Mouse (Mus musculus) kidney, embryonic 16.5 days (tissue): Measurements from ENCODE around the gene Hlf. TPM values are rescaled to one million over a fixed set of nuclear protein-coding genes. Genes with fewer than 3 reads are reported as not detected.
A peak's percentile ranks its signal among the peaks of the same experiment; 100 is the strongest.

ENCODE experiments used
- ATAC-seq: fragments of 200-750 bp; cut with Nextera tagmentation; 2 replicates; pipeline ENCODE4 v1.8.0; 2017; ENCODE audit warnings: moderate TSS enrichment; ENCODE audit not compliant: low FRiP score, low TSS enrichment
- H3K27ac ChIP-seq: fragments of 300-500 bp; sonication (generic); 2 replicates; pipeline ENCODE4 v1.5.1; 2014; ENCODE audit warnings: low read length
- H3K27me3 ChIP-seq: fragments of 300-500 bp; sonication (generic); 2 replicates; pipeline ENCODE4 v1.6.1; 2014; ENCODE audit warnings: low read length, control low read depth, mixed read lengths; ENCODE audit not compliant: insufficient read depth
- H3K36me3 ChIP-seq: fragments of 300-500 bp; sonication (generic); 2 replicates; pipeline ENCODE4 v1.6.1; 2014; ENCODE audit warnings: low read length, control low read depth, mixed read lengths; ENCODE audit not compliant: insufficient read depth
- H3K4me1 ChIP-seq: fragments of 300-500 bp; sonication (generic); 2 replicates; pipeline ENCODE4 v1.6.1; 2014; ENCODE audit warnings: low read length, control low read depth, mixed read lengths; ENCODE audit not compliant: insufficient read depth
- H3K4me2 ChIP-seq: fragments of 300-500 bp; sonication (generic); replicated peaks from 2 replicates; pipeline ENCODE4 v1.6.1; 2014; ENCODE audit warnings: low read depth, low read length
- H3K4me3 ChIP-seq: fragments of 300-500 bp; sonication (generic); 2 replicates; pipeline ENCODE4 v1.5.1; 2014; ENCODE audit warnings: mild to moderate bottlenecking, low read length
- H3K9ac ChIP-seq: fragments of 300-500 bp; sonication (generic); replicated peaks from 2 replicates; pipeline ENCODE4 v1.6.1; 2014; ENCODE audit warnings: low read length
- H3K9me3 ChIP-seq: fragments of 300-500 bp; sonication (generic); 2 replicates; pipeline ENCODE4 v1.6.1; 2016; ENCODE audit warnings: low read length, control low read depth
- WGBS: fragments of 180-500 bp; shearing (Covaris S2); extraction: QIAGEN DNeasy Blood & Tissue Kit; methylation state at CpG from one replicate; pipeline ENCODE4 v1.1.7; 2014; 5-methylcytosine and 5-hydroxymethylcytosine counted together
- polyA plus RNA-seq: library from polyadenylated mRNA; unstranded; fragments of >200 nt; fragmentation: Nextera tagmentation; extraction: Ambion mirVana; gene quantifications from 2 replicates; pipeline ENCODE4 v1.2.1, GENCODE M21; 2015

The Hlf gene
- polyA plus RNA-seq, 1 experiment from 2014 or later: 2.3 TPM

GRCm38 (mm10) chr11:90391271-90392185 lies 833 bp upstream of the Hlf start:
- 10% methylated on average over 14 of the region's 14 CpGs for WGBS
- Histone ChIP-seq H3K4me3 (peak overlapping the region; percentile 53), H3K4me2 (peak overlapping the region; percentile 90), H3K4me1 (peaks cover 35% of the 10 kb centered on the region), H3K9ac (peak overlapping the region; percentile 31; the same call in 1 of the 2 replicates), H3K36me3 (no peaks in the 10 kb centered on the region), H3K27me3 (peaks cover 12% of the 10 kb centered on the region), H3K9me3 (no peaks in the 10 kb centered on the region), H3K27ac (no peak overlapping the region)
- no peak for ATAC-seq

GRCm38 (mm10) chr11:90389902-90390816 lies 536 bp downstream of the Hlf start:
- H3K9ac ChIP-seq: peak overlapping the region; percentile 36
- under 1% methylated on average over 41 of the region's 41 CpGs for WGBS
- H3K36me3 ChIP-seq: no peaks in the 10 kb centered on the region
- no peaks in the 10 kb centered on the region for H3K9me3 ChIP-seq
- H3K27me3 ChIP-seq: peaks cover 12% of the 10 kb centered on the region
- no peak overlapping the region for H3K27ac ChIP-seq
- peak overlapping the region; percentile 90 for H3K4me2 ChIP-seq
- ATAC-seq: peak; percentile 47
- peaks cover 35% of the 10 kb centered on the region for H3K4me1 ChIP-seq
- H3K4me3 ChIP-seq: peak overlapping the region; percentile 53

GRCm38 (mm10) chr11:90389174-90389901 lies 1.4 kb downstream of the Hlf start:
- no peak overlapping the region for H3K27ac ChIP-seq
- H3K4me3 ChIP-seq: peak overlapping the region; percentile 53
- peak; percentile 58; the same call in 1 of the 2 replicates for ATAC-seq
- H3K36me3 ChIP-seq: no peaks in the 10 kb centered on the region
- under 1% methylated on average over 34 of the region's 36 CpGs for WGBS
- H3K4me2 ChIP-seq: peak overlapping the region; percentile 90
- peaks cover 15% of the 10 kb centered on the region for H3K27me3 ChIP-seq
- peaks cover 35% of the 10 kb centered on the region for H3K4me1 ChIP-seq
- no peaks in the 10 kb centered on the region for H3K9me3 ChIP-seq
- peak overlapping the region; percentile 36 for H3K9ac ChIP-seq

GRCm38 (mm10) chr11:90387501-90388440 lies 2.9 kb downstream of the Hlf start:
- peaks cover 16% of the 10 kb centered on the region for H3K27me3 ChIP-seq
- peak overlapping the region; percentile 53; the same call in 1 of the 2 replicates for H3K4me3 ChIP-seq
- H3K9me3 ChIP-seq: no peaks in the 10 kb centered on the region
- H3K9ac ChIP-seq: no peak overlapping the region
- 49% methylated on average over 32 of the region's 32 CpGs for WGBS
- no peak for ATAC-seq
- peaks cover 35% of the 10 kb centered on the region for H3K4me1 ChIP-seq
- no peaks in the 10 kb centered on the region for H3K36me3 ChIP-seq
- H3K4me2 ChIP-seq: peak overlapping the region; percentile 90
- no peak overlapping the region for H3K27ac ChIP-seq

GRCm38 (mm10) chr11:90382005-90382611 lies 8.6 kb downstream of the Hlf start:
- WGBS: 14% methylated on average over 6 of the region's 6 CpGs
- peak; percentile 87 for ATAC-seq
- 0 out of 2 replicates have a peak overlapping the region, but pooled peaks have one; percentile 17 for H3K4me2 ChIP-seq

GRCm38 (mm10) chr11:90381113-90381512 lies 9.6 kb downstream of the Hlf start:
- 59% methylated on average over 5 of the region's 5 CpGs for whole genome bisulfite sequencing
- no peak for ATAC-seq
- no peaks in the 10 kb centered on the region for H3K9me3 ChIP-seq

More at GRCm38 (mm10) chr11:90382005-90382611, 8.6 kb downstream of the Hlf start:
- Histone ChIP-seq H3K4me3 (no peak overlapping the region), H3K9me3 (no peaks in the 10 kb centered on the region), H3K27ac (peak overlapping the region; percentile 68), H3K27me3 (peaks cover 4% of the 10 kb centered on the region; the same call in 1 of the 2 replicates), H3K4me1 (peaks cover 16% of the 10 kb centered on the region), H3K9ac (no peak overlapping the region), H3K36me3 (no peaks in the 10 kb centered on the region; the same call in 1 of the 2 replicates)

GRCm38 (mm10) chr11:90380131-90380685 lies 10.5 kb downstream of the Hlf start:
- Histone ChIP-seq H3K36me3 (no peaks in the 10 kb centered on the region; the same call in 1 of the 2 replicates), H3K4me1 (peaks cover 16% of the 10 kb centered on the region), H3K9ac (no peak overlapping the region), H3K27ac (no peak overlapping the region), H3K4me2 (no peak overlapping the region), H3K9me3 (no peaks in the 10 kb centered on the region), H3K27me3 (0 out of 2 replicates have a peak, but pooled peaks cover 4% of the 10 kb centered on the region), H3K4me3 (no peak overlapping the region)
- no peak for ATAC-seq
- WGBS: 76% methylated on average over 10 of the region's 10 CpGs

More at GRCm38 (mm10) chr11:90381113-90381512, 9.6 kb downstream of the Hlf start:
- H3K4me3 ChIP-seq: no peak overlapping the region
- no peak overlapping the region for H3K27ac ChIP-seq
- no peaks in the 10 kb centered on the region; the same call in 1 of the 2 replicates for H3K36me3 ChIP-seq
- H3K4me2 ChIP-seq: no peak overlapping the region
- 0 out of 2 replicates have a peak, but pooled peaks cover 4% of the 10 kb centered on the region for H3K27me3 ChIP-seq
- no peak overlapping the region for H3K9ac ChIP-seq
- H3K4me1 ChIP-seq: peaks cover 16% of the 10 kb centered on the region

GRCm38 (mm10) chr11:90378008-90378407 lies 12.7 kb downstream of the Hlf start:
- Histone ChIP-seq H3K27me3 (no peaks in the 10 kb centered on the region), H3K27ac (no peak overlapping the region), H3K4me3 (no peak overlapping the region), H3K4me2 (no peak overlapping the region), H3K9me3 (no peaks in the 10 kb centered on the region), H3K36me3 (no peaks in the 10 kb centered on the region; the same call in 1 of the 2 replicates), H3K4me1 (peaks cover 16% of the 10 kb centered on the region), H3K9ac (no peak overlapping the region)
- 88% methylated on average over 5 of the region's 5 CpGs for WGBS
- no peak for ATAC-seq
